Mouse (Mus musculus) kidney, adult 11 months (tissue): Measurements from ENCODE around the gene Mei4.

Experiments
- DNase-seq: peaks from one replicate; pipeline ENCODE4 v3.0.0; 2022

Gene Mei4

DNA sequence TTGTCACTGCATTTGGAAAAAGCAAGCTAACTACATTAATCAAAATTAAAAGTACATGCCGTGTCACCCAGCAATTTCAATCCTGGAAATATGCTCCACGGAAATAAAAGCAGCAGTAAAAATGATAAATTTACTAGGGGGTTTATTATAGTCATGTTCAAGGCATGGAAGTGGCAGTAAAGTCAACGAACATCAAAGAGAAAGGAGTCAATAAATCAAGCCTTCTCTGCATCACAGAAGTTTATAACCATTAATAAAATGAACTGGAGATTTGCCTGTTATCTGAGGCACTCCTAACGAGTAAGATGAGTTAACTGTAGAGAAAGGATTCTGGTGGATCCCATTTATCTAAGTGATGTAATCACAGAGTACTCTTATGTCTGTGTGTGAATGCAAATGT lies 298.9 kb downstream of the Mei4 start:
- DNase-seq, result no peak

DNA sequence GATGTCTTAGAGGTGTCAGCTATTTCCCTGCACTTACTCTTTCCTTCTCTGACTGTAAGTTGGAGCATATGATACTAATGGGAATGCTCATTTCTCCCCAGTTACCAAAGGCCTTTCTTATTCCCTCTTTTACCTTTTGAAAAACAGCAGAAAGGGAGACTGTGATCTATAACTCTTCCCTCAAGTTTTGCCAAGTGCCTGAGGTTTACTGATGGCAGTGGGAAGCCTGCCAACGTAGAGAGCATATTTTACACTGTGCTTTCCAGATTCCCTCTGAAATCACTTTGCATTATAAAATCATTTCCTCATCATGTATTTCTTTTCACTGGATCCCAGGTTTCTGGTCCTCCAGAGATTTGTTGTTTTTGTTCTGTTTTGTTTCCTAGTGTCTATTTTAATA lies 354.5 kb downstream of the Mei4 start:
- no peak for DNase-seq

DNA sequence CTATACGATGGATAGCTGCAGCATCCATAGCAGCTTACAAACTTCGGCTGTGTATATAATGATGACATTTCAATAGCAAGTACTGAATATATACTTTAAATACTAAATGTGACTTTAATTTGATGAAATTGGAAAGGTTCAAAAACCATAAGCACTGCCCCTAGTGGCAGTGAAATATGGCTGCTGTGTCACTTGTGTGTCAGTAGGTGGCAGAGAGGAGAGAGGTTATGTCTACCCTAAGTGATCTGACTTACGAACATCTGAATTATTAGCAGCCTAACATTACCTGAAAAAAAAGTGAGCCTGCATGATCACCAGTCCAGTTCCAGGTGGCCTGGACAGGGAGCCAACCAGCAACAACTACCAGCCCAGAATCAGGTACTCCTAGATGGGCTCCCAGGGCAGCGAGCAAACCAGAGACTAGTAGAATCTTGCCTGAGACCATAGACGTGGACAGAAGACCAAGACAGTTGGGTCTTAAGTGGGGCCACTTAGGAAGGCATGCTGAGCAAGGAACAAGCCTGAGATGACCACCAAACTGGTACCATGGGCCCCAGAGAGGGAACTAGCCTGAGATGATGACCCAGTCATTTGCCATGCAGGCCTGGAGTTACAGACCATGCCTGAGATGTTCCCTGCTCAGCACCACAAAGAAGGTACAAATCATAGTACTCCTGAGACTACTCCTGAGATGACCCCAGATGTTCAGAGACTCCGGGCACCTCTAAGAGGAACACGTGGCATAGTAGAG lies 384.4 kb downstream of the Mei4 start:
- DNase-seq, result no peak
